Mouse (Mus musculus) embryonic facial prominence, embryonic 10.5 days (tissue): Measurements from ENCODE around the gene Stk39. TPM values are rescaled to one million over a fixed set of nuclear protein-coding genes. Genes with fewer than 3 reads are reported as not detected.

ENCODE experiments used
- DNase-seq: peaks from one replicate; pipeline ENCODE4 v3.0.0-alpha.2; 2017; ENCODE audit warnings: low spot score
- H3K27ac ChIP-seq: fragments of 300-500 bp; sonication (generic); replicated peaks from 2 replicates; pipeline ENCODE4 v1.5.1; 2016; ENCODE audit warnings: mild to moderate bottlenecking
- H3K27me3 ChIP-seq: fragments of 300-500 bp; sonication (generic); replicated peaks from 2 replicates; pipeline ENCODE4 v1.6.1; 2016; ENCODE audit warnings: low read depth, mild to moderate bottlenecking; ENCODE audit not compliant: poor library complexity, severe bottlenecking
- H3K36me3 ChIP-seq: fragments of 300-500 bp; sonication (generic); replicated peaks from 2 replicates; pipeline ENCODE4 v1.6.1; 2016; ENCODE audit warnings: mild to moderate bottlenecking, moderate library complexity
- H3K4me1 ChIP-seq: fragments of 300-500 bp; sonication (generic); 2 replicates; pipeline ENCODE4 v1.6.1; 2016
- H3K4me3 ChIP-seq: fragments of 300-500 bp; sonication (generic); 2 replicates; pipeline ENCODE4 v1.5.1; 2016; ENCODE audit warnings: mild to moderate bottlenecking, moderate library complexity
- H3K9me3 ChIP-seq: fragments of 300-500 bp; sonication (generic); 2 replicates; pipeline ENCODE4 v1.6.1; 2016; ENCODE audit warnings: mild to moderate bottlenecking
- WGBS: fragments of 180-500 bp; shearing (Covaris S2); methylation state at CpG from one replicate; pipeline ENCODE4 v1.1.7; 2016; 5-methylcytosine and 5-hydroxymethylcytosine counted together
- polyA plus RNA-seq: library from polyadenylated mRNA; unstranded; fragments of >200 nt; fragmentation: Nextera tagmentation; extraction: Ambion mirVana; gene quantifications from 2 replicates; pipeline ENCODE4 v1.2.1, GENCODE M21; 2016

The Stk39 gene
- polyA plus RNA-seq, 1 experiment from 2014 or later = 19.4 TPM

GRCm38 (mm10) chr2:68431024-68431962 is 40.8 kb downstream of the Stk39 start:
- Histone ChIP-seq H3K27me3 (no peaks in the 10 kb centered on the region), H3K9me3 (no peaks in the 10 kb centered on the region), H3K27ac (no peak overlapping the region), H3K4me1 (peaks cover 36% of the 10 kb centered on the region), H3K36me3 (no peaks in the 10 kb centered on the region), H3K4me3 (no peak overlapping the region)
- 84% methylated on average over 14 of the region's 14 CpGs for WGBS
- DNase-seq = no peak

- Histone ChIP-seq H3K4me3 (no peak overlapping the region), H3K4me1 (peaks cover 28% of the 10 kb centered on the region), H3K9me3 (no peaks in the 10 kb centered on the region), H3K27me3 (no peaks in the 10 kb centered on the region), H3K36me3 (no peaks in the 10 kb centered on the region), H3K27ac (no peak overlapping the region)
- WGBS = 89% methylated on average over 5 of the region's 5 CpGs
- DNase-seq = no peak
Measured at GRCm38 (mm10) chr2:68430493-68430892, 41.6 kb downstream of the Stk39 start.

GRCm38 (mm10) chr2:68429436-68429835 is 42.6 kb downstream of the Stk39 start:
- no peak overlapping the region for H3K27ac ChIP-seq
- peaks cover 18% of the 10 kb centered on the region for H3K4me1 ChIP-seq
- no peak for DNase-seq
- H3K36me3 ChIP-seq = no peaks in the 10 kb centered on the region
- 88% methylated on average over 4 of the region's 4 CpGs for WGBS
- H3K27me3 ChIP-seq = no peaks in the 10 kb centered on the region
- no peaks in the 10 kb centered on the region for H3K9me3 ChIP-seq
- no peak overlapping the region for H3K4me3 ChIP-seq

DNA sequence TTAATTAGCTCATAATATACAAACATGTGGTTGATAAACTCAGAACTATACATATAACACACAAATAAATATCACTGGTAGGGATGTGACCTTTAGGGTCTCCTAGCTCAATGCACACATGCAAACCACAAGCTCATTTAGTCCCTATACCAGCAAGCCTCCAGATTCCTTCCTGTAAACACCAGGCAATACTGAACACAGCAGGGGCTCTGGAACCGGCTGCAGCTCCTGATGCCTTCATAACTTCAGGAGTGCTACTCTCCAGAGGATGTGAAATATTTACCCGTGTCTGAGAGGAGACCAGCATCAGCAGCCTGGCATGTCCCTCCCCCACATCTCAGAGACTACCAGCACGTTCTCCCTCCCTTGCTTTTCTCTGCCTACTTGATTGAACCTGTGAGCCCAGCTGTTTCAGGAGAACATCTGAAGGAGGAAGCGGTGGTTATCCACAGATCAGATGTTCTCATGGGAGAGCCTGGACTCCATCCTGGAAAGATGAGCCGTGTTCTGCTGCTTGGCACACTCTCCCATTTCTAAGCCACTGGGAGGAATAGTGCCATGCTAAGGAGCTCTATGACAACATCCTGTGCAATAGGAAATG is 45.0 kb downstream of the Stk39 start:
- H3K36me3 ChIP-seq = no peaks in the 10 kb centered on the region; the same call in 1 of the 2 replicates
- H3K27ac ChIP-seq = no peak overlapping the region
- no peaks in the 10 kb centered on the region for H3K27me3 ChIP-seq
- no peaks in the 10 kb centered on the region for H3K9me3 ChIP-seq
- 80% methylated on average over 5 of the region's 5 CpGs for WGBS
- H3K4me3 ChIP-seq = no peak overlapping the region
- DNase-seq = no peak
- 0 out of 2 replicates have a peak, but pooled peaks cover 6% of the 10 kb centered on the region for H3K4me1 ChIP-seq

DNA sequence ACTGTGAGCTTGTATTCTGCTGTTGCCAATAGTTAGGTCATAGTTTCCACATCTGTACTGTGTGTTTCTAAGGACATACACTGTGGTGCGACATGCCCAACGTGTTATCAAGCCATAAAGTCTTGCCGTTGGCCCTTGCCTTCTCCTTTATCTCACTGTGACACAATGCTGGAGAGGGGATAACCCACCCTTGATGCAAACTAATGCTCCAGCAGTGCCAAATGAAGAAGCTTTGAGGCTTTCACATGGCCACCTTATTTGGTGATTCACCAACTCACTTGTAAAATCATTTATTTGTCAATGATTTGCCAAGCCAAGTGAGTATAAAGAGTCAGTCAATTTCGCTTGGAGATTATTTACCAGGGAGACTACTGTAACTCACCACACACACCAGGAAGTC is 46.0 kb downstream of the Stk39 start:
- Histone ChIP-seq H3K4me1 (0 out of 2 replicates have a peak, but pooled peaks cover 6% of the 10 kb centered on the region), H3K27me3 (no peaks in the 10 kb centered on the region), H3K27ac (no peak overlapping the region), H3K4me3 (no peak overlapping the region), H3K9me3 (no peaks in the 10 kb centered on the region), H3K36me3 (no peaks in the 10 kb centered on the region; the same call in 1 of the 2 replicates)
- 89% methylated on average over 4 of the region's 4 CpGs for WGBS
- no peak for DNase-seq

GRCm38 (mm10) chr2:68421002-68421401 is 51.1 kb downstream of the Stk39 start:
- Histone ChIP-seq H3K4me3 (no peak overlapping the region), H3K27me3 (no peaks in the 10 kb centered on the region), H3K4me1 (peaks cover 11% of the 10 kb centered on the region; the same call in 1 of the 2 replicates), H3K27ac (no peak overlapping the region), H3K9me3 (no peaks in the 10 kb centered on the region), H3K36me3 (peaks cover 5% of the 10 kb centered on the region)
- 87% methylated on average over 6 of the region's 6 CpGs for WGBS
- DNase-seq = no peak

- Histone ChIP-seq H3K36me3 (peaks cover 5% of the 10 kb centered on the region), H3K27me3 (no peaks in the 10 kb centered on the region), H3K27ac (no peak overlapping the region), H3K4me1 (peaks cover 11% of the 10 kb centered on the region; the same call in 1 of the 2 replicates), H3K4me3 (no peak overlapping the region), H3K9me3 (no peaks in the 10 kb centered on the region)
- WGBS = 91% methylated on average over 6 of the region's 6 CpGs
- DNase-seq = no peak
Measured at GRCm38 (mm10) chr2:68420223-68420622, 51.8 kb downstream of the Stk39 start.

DNA sequence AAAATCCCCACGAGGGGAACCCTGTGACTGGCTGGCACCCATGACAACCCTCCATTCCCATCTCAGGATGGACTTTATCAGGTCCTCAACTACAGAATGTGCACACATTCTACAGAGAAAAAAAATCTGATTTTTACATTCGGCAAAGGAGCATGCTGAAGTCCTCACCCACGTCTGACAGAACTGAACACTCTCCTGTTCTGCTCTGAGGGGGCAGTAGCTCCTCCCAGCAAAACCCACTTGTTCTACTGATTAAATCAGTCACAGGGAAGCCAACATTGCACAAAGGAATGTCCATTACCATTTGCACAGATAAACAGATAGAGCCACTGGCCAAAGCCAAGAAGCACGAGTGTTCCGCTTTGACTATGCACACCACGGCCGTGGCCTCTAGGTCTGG is 52.3 kb downstream of the Stk39 start:
- H3K27me3 ChIP-seq = no peaks in the 10 kb centered on the region
- no peak overlapping the region for H3K4me3 ChIP-seq
- peaks cover 11% of the 10 kb centered on the region; the same call in 1 of the 2 replicates for H3K4me1 ChIP-seq
- no peak for DNase-seq
- no peak overlapping the region for H3K27ac ChIP-seq
- WGBS = 90% methylated on average over 7 of the region's 7 CpGs
- no peaks in the 10 kb centered on the region for H3K9me3 ChIP-seq
- H3K36me3 ChIP-seq = peaks cover 5% of the 10 kb centered on the region

- WGBS = 93% methylated on average over 7 of the region's 7 CpGs
- no peaks in the 10 kb centered on the region for H3K27me3 ChIP-seq
- H3K9me3 ChIP-seq = no peaks in the 10 kb centered on the region
- H3K4me1 ChIP-seq = peaks cover 11% of the 10 kb centered on the region; the same call in 1 of the 2 replicates
- peaks cover 5% of the 10 kb centered on the region for H3K36me3 ChIP-seq
- H3K27ac ChIP-seq = no peak overlapping the region
- DNase-seq = no peak
- H3K4me3 ChIP-seq = no peak overlapping the region
Measured at GRCm38 (mm10) chr2:68419165-68419564, 52.9 kb downstream of the Stk39 start.

GRCm38 (mm10) chr2:68417081-68417480 is 55.0 kb downstream of the Stk39 start:
- peaks cover 14% of the 10 kb centered on the region; the same call in 1 of the 2 replicates for H3K4me1 ChIP-seq

DNA sequence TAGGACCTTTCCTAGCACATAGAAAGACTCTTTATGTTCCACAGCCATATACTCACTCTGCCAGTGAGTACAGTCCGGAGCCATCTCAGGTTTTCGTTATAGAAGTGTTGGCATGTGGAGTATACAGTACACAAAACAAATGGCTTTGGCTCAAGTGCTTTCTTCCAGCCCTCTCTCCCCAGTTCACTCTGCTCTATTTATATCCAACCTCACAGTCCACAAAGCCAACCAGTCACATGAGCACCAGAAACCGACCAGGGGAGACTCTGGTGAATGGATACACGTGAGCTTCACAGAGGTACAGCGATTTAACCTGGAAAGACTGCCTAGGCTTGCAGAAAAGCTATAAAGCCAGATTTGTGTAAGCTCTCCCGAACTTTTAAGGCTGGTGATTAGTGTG is 56.4 kb downstream of the Stk39 start:
- H3K9me3 ChIP-seq = no peaks in the 10 kb centered on the region

More at GRCm38 (mm10) chr2:68417081-68417480, 55.0 kb downstream of the Stk39 start:
- H3K36me3 ChIP-seq = peaks cover 5% of the 10 kb centered on the region; the same call in 1 of the 2 replicates
- no peak for DNase-seq
- 93% methylated on average over 5 of the region's 5 CpGs for WGBS
- no peak overlapping the region for H3K27ac ChIP-seq
- H3K9me3 ChIP-seq = no peaks in the 10 kb centered on the region
- no peak overlapping the region for H3K4me3 ChIP-seq
- H3K27me3 ChIP-seq = no peaks in the 10 kb centered on the region

DNA sequence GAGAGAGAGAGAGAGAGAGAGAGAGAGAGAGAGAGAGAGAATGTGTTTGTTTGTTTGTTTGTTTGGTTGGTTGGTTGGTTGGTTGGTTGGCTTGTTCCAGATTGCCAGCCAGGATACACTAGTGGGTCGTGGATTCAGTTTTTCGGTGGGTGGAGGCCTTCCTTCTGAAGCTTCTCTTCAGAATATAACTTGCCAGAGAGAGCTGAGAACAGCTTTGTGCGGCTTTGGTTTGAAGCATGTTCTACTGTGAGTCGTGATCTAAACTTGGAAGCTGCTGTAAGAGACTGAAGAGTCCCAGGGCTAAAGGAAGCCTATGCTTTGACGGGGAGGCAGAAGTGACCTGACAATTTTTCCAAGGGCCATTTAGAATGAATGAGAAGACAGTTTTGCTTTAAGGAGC is 59.9 kb downstream of the Stk39 start:
- Histone ChIP-seq H3K36me3 (no peaks in the 10 kb centered on the region; the same call in 1 of the 2 replicates), H3K9me3 (no peaks in the 10 kb centered on the region), H3K4me3 (no peak overlapping the region), H3K27ac (no peak overlapping the region), H3K4me1 (peaks cover 22% of the 10 kb centered on the region), H3K27me3 (no peaks in the 10 kb centered on the region)
- no peak for DNase-seq
- 92% methylated on average over 5 of the region's 5 CpGs for WGBS

More for the DNA sequence above, 56.4 kb downstream of the Stk39 start:
- 90% methylated on average over 6 of the region's 6 CpGs for WGBS
- H3K27me3 ChIP-seq = no peaks in the 10 kb centered on the region
- peaks cover 14% of the 10 kb centered on the region; the same call in 1 of the 2 replicates for H3K4me1 ChIP-seq
- no peak for DNase-seq
- H3K36me3 ChIP-seq = peaks cover 5% of the 10 kb centered on the region; the same call in 1 of the 2 replicates
- no peak overlapping the region for H3K27ac ChIP-seq
- no peak overlapping the region for H3K4me3 ChIP-seq
